Comparison of ENCODE assay signal across 23 mouse cellular contexts in genomic region chr6:148366629-148367028, GRCm38 (mm10).
DNase-seq lines count a peak whose midpoint lies in the region; ATAC-seq lines count a peak whose summit lies in the region.
"Had no signal": no experiment of that assay in that cellular context is flagged by ENCODE, and none has a peak within 500 bp of the region (broad histone marks: within the 10 kb centered on the region; RNA-seq: fewer than 3 reads in every experiment).

No protein-coding gene starts in this region.

- no peak overlapping the region for H3K9ac ChIP-seq in kidney, embryonic 15.5 days
- no peak overlapping the region for H3K9ac ChIP-seq in neural tube, embryonic 13.5 days
- no peak overlapping the region for H3K9ac ChIP-seq in limb, embryonic 13.5 days
- no peak overlapping the region for H3K9ac ChIP-seq in midbrain, embryonic 14.5 days (replicated peaks; ENCODE audit: low read length)
- H3K9ac ChIP-seq: embryonic facial prominence, embryonic 13.5 days; forebrain, embryonic 12.5 days; forebrain, embryonic 15.5 days; hindbrain, embryonic 13.5 days had no signal

- 62% methylated on average over 1 of the region's 1 CpGs for WGBS in kidney, embryonic 15.5 days
- 78% methylated on average over 1 of the region's 1 CpGs for WGBS in neural tube, embryonic 13.5 days
- WGBS in limb, embryonic 13.5 days: 62% methylated on average over 1 of the region's 1 CpGs
- WGBS in midbrain, embryonic 14.5 days: 92% methylated on average over 1 of the region's 1 CpGs

- peak; percentile 55 for ATAC-seq in kidney, embryonic 15.5 days (replicated peaks; ENCODE audit: low FRiP score)
- ATAC-seq in neural tube, embryonic 13.5 days (ENCODE audit: low read depth): no peak
- peak; percentile 17; the same call in 1 of the 2 replicates for ATAC-seq in limb, embryonic 13.5 days (ENCODE audit: low FRiP score, low read depth)
- no peak for ATAC-seq in midbrain, embryonic 14.5 days (ENCODE audit: low FRiP score, low TSS enrichment)
- ATAC-seq: CD4-positive, CD25-positive, alpha-beta regulatory T cell, adult 4 months; forebrain, embryonic 15.5 days; hindbrain, embryonic 16.5 days had no signal

- H3K4me1 ChIP-seq in kidney, embryonic 15.5 days: peaks cover 18% of the 10 kb centered on the region
- H3K4me1 ChIP-seq in neural tube, embryonic 13.5 days (replicated peaks): peaks cover 16% of the 10 kb centered on the region
- H3K4me1 ChIP-seq in limb, embryonic 13.5 days: peaks cover 12% of the 10 kb centered on the region
- no peaks in the 10 kb centered on the region for H3K4me1 ChIP-seq in midbrain, embryonic 14.5 days (ENCODE audit: control insufficient read depth, insufficient read depth, low read length)
- H3K4me1 ChIP-seq: forebrain, embryonic 15.5 days had no signal

- no peaks in the 10 kb centered on the region for H3K36me3 ChIP-seq in kidney, embryonic 15.5 days
- H3K36me3 ChIP-seq in neural tube, embryonic 13.5 days: no peaks in the 10 kb centered on the region
- no peaks in the 10 kb centered on the region for H3K36me3 ChIP-seq in limb, embryonic 13.5 days
- no peaks in the 10 kb centered on the region for H3K36me3 ChIP-seq in midbrain, embryonic 14.5 days (ENCODE audit: control insufficient read depth, insufficient read depth, low read length)
- H3K36me3 ChIP-seq: embryonic facial prominence, embryonic 13.5 days; forebrain, embryonic 12.5 days; forebrain, embryonic 15.5 days; hindbrain, embryonic 10.5 days; hindbrain, embryonic 13.5 days had no signal

- H3K27me3 ChIP-seq in kidney, embryonic 15.5 days: no peaks in the 10 kb centered on the region
- H3K27me3 ChIP-seq in neural tube, embryonic 13.5 days: no peaks in the 10 kb centered on the region
- H3K27me3 ChIP-seq in limb, embryonic 13.5 days: peaks cover 4% of the 10 kb centered on the region; the same call in 1 of the 2 replicates
- H3K27me3 ChIP-seq in midbrain, embryonic 14.5 days (ENCODE audit: control insufficient read depth, insufficient read depth, low read length): no peaks in the 10 kb centered on the region
- H3K27me3 ChIP-seq: embryonic facial prominence, embryonic 13.5 days; forebrain, embryonic 12.5 days; forebrain, embryonic 15.5 days; hindbrain, embryonic 13.5 days had no signal

- DNase-seq in kidney, adult 9 months: no peak
- no peak for DNase-seq in neural tube, embryonic 10.5 days (ENCODE audit: extremely low spot score, low spot score)
- DNase-seq in midbrain, embryonic 14.5 days: no peak
- DNase-seq: adrenal gland, adult 2 months; adrenal gland, postnatal 14 days; cerebellum, adult 11 months; cerebellum, adult 2 months; cerebellum, adult 9-11 months; cerebellum, postnatal 25 days; gastrocnemius, postnatal 10 days; gastrocnemius, postnatal 36 days had no signal

- H3K9me3 ChIP-seq in kidney, embryonic 15.5 days (replicated peaks): no peaks in the 10 kb centered on the region
- no peaks in the 10 kb centered on the region for H3K9me3 ChIP-seq in neural tube, embryonic 13.5 days
- no peaks in the 10 kb centered on the region for H3K9me3 ChIP-seq in limb, embryonic 13.5 days
- no peaks in the 10 kb centered on the region for H3K9me3 ChIP-seq in midbrain, embryonic 14.5 days (ENCODE audit: control insufficient read depth, low read length)
- H3K9me3 ChIP-seq: embryonic facial prominence, embryonic 13.5 days; forebrain, embryonic 12.5 days; forebrain, embryonic 15.5 days; hindbrain, embryonic 10.5 days; hindbrain, embryonic 13.5 days had no signal

- H3K27ac ChIP-seq in kidney, embryonic 15.5 days: peak overlapping the region; percentile 59
- 0 out of 2 replicates have a peak overlapping the region, but pooled peaks have one; percentile 4 for H3K27ac ChIP-seq in neural tube, embryonic 13.5 days (replicated peaks)
- H3K27ac ChIP-seq in limb, embryonic 13.5 days: no peak overlapping the region
- no peak overlapping the region for H3K27ac ChIP-seq in midbrain, embryonic 14.5 days (replicated peaks; ENCODE audit: low read depth, low read length)
- H3K27ac ChIP-seq: embryonic facial prominence, embryonic 13.5 days; forebrain, embryonic 12.5 days; forebrain, embryonic 15.5 days; hindbrain, embryonic 10.5 days; hindbrain, embryonic 13.5 days had no signal

- no peak overlapping the region for H3K4me2 ChIP-seq in kidney, embryonic 15.5 days
- H3K4me2 ChIP-seq in neural tube, embryonic 13.5 days: no peak overlapping the region
- H3K4me2 ChIP-seq in limb, embryonic 13.5 days (replicated peaks): no peak overlapping the region
- H3K4me2 ChIP-seq in midbrain, embryonic 14.5 days (ENCODE audit: low read length): no peak overlapping the region
- H3K4me2 ChIP-seq: embryonic facial prominence, embryonic 13.5 days; forebrain, embryonic 12.5 days; forebrain, embryonic 15.5 days; heart, embryonic 11.5 days; hindbrain, embryonic 13.5 days had no signal

- H3K4me3 ChIP-seq in kidney, embryonic 15.5 days (replicated peaks): no peak overlapping the region
- H3K4me3 ChIP-seq in neural tube, embryonic 13.5 days: no peak overlapping the region
- H3K4me3 ChIP-seq in limb, embryonic 13.5 days: no peak overlapping the region
- no peak overlapping the region for H3K4me3 ChIP-seq in midbrain, embryonic 14.5 days (replicated peaks; ENCODE audit: low read depth, low read length)
- H3K4me3 ChIP-seq: embryonic facial prominence, embryonic 13.5 days; erythroblast, embryonic 14.5 days; forebrain, embryonic 12.5 days; forebrain, embryonic 15.5 days; hindbrain, embryonic 10.5 days; hindbrain, embryonic 13.5 days had no signal

Comparison
In these comparisons a context has a peak if more than half of its experiments do, and no peak if none do; other contexts are left out.
1. ATAC-seq: peak in kidney, embryonic 15.5 days (single experiment) and limb, embryonic 13.5 days (single experiment); none in neural tube, embryonic 13.5 days (single experiment) and midbrain, embryonic 14.5 days (single experiment).
2. H3K27ac ChIP-seq: peak in kidney, embryonic 15.5 days (single experiment) and neural tube, embryonic 13.5 days (single experiment); none in limb, embryonic 13.5 days (single experiment) and midbrain, embryonic 14.5 days (single experiment).